ENCODE assay signal across 9 mouse cellular contexts in the genomic region with DNA sequence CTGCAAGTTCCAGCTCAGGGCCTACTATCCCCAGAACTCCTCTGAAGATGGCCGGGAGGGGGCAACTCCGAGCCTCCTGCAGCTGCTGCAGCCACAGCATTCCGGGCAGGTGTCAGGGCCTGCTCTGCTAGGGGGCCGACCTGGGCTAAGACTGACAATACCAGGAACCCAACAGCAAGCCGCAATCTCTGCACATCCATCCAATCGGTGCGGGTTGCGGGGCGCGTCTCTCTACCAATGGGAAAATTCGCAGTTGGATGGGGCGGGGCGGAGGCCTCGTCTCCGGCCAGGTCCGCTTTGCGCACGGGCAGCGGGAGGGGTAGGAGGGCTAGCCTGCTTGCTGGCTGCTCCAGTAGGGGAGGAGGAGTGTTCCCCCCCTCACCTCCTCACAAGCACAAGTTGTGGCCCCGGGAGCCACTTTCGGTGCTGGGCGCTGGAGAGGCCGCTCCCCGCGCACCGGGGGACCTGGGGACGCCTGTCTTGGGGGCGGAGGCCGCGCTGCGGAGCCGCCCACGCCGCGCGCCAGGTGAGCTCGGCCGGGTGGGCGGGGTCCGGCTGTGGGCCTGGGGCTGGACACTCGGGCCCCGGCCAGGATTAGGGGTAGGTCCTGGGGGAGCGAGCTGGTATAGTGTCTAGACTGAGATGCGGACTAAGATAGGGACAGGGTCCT. TPM values are rescaled to one million over a fixed set of nuclear protein-coding genes. Genes with fewer than 3 reads are reported as not detected.
A peak's percentile ranks its signal among the peaks of the same experiment; 100 is the strongest.
DNase-seq lines count a peak whose midpoint lies in the region; ATAC-seq and TF ChIP-seq lines count a peak whose summit lies in the region.
"Had no signal": no experiment of that assay in that cellular context is flagged by ENCODE, and none has a peak within 500 bp of the region (broad histone marks: within the 10 kb centered on the region; RNA-seq: fewer than 3 reads in every experiment).

A gene (minus strand): TSS at position 173 of the 670 bp plus-strand sequence.
A gene (plus strand): TSS at position 252 of the 670 bp plus-strand sequence.

- under 1% methylated on average over 44 of the region's 44 CpGs for WGBS in lung, embryonic 15.5 days

- H3K4me2 ChIP-seq in lung, embryonic 15.5 days: peak within 1 kb of the TSS; percentile 91

- H3K36me3 ChIP-seq in ES-E14 (ENCODE audit: control insufficient read depth, insufficient read depth, low read length, poor library complexity, severe bottlenecking): no peaks in the 10 kb centered on the region
- no peaks in the 10 kb centered on the region for H3K36me3 ChIP-seq in lung, embryonic 15.5 days

- H3K9me3 ChIP-seq in ES-E14 (ENCODE audit: control insufficient read depth, insufficient read depth, low read depth, low read length): no peaks in the 10 kb centered on the region
- H3K9me3 ChIP-seq in lung, embryonic 15.5 days: no peaks in the 10 kb centered on the region

- peaks cover under 1 to 10% of the 10 kb centered on the region in 2 experiments; a peak in 2 of 4 replicates for H3K4me1 ChIP-seq in ES-E14 (ENCODE audit: control insufficient read depth in 2 of 2, insufficient read depth in 2 of 2, low read length in 2 of 2, poor library complexity in 1 of 2)
- H3K4me1 ChIP-seq in lung, embryonic 15.5 days: peaks cover 26% of the 10 kb centered on the region

- H3K4me3 ChIP-seq in ES-E14 (ENCODE audit: insufficient read depth in 1 of 2, low read depth in 1 of 2, low read length in 2 of 2, poor library complexity in 1 of 2, severe bottlenecking in 1 of 2): peak within 1 kb of the TSS; percentile 80 to 97
- peak within 1 kb of the TSS; percentile 67 for H3K4me3 ChIP-seq in lung, embryonic 15.5 days

- peak within 1 kb of the TSS; percentile 70 for H3K9ac ChIP-seq in ES-E14 (ENCODE audit: insufficient read depth, low read depth, low read length, poor library complexity, severe bottlenecking)
- H3K9ac ChIP-seq in lung, embryonic 15.5 days: peak within 1 kb of the TSS; percentile 52

- DNase-seq in ES-E14 (ENCODE audit: low read depth, low spot score): peak; percentile 93
- peak; percentile 97 for DNase-seq in cerebellum, adult 8-10 months
- DNase-seq in layer of hippocampus, adult 9-10 months (ENCODE audit: low spot score): peak; percentile 85
- peak; percentile 85 for DNase-seq in ovary, adult 18-20 months (ENCODE audit: low spot score)
- peak; percentile 82 for DNase-seq in thymus, postnatal 0 days (ENCODE audit: low spot score)

- in situ Hi-C loops in ES-E14 (cut with MboI; ENCODE audit: low sequenced_read_pairs in 2 of 2, unreplicated experiment in 2 of 2): no loop called here

- peak; percentile 76 for ATAC-seq in frontal cortex, adult (ENCODE audit: low TSS enrichment)
- ATAC-seq in hematopoietic stem cell, adult 5-6 weeks (replicated peaks in 1 of 2; ENCODE audit: insufficient read depth in 1 of 2, low FRiP score in 2 of 2, low TSS enrichment in 1 of 2, low read depth in 1 of 2, poor library complexity in 2 of 2, severe bottlenecking in 2 of 2): peak; percentile 25 to 41
- peak; percentile 77 for ATAC-seq in lung, embryonic 15.5 days (ENCODE audit: borderline replicate concordance, extremely low read depth, low FRiP score, low TSS enrichment)

- H3K27me3 ChIP-seq in lung, embryonic 15.5 days: peaks cover 30% of the 10 kb centered on the region

- no peak within 1 kb of the TSS for H3K27ac ChIP-seq in ES-E14 (ENCODE audit: insufficient read depth, low read depth, low read length, poor library complexity, severe bottlenecking)
- no peak within 1 kb of the TSS for H3K27ac ChIP-seq in lung, embryonic 15.5 days
- H3K27ac ChIP-seq: macrophage had no signal

TF ChIP-seq in ES-E14, 5 proteins besides CTCF, POLR2A, EP300 and RAD21:
- no peak for TF ChIP-seq ZNF384 (IDR thresholded peaks at IDR 0.05; ENCODE audit: low read depth, low read length)
- no peak for TF ChIP-seq MAFK (IDR thresholded peaks at IDR 0.05; ENCODE audit: insufficient read depth, low read depth, low read length)
- TF ChIP-seq HCFC1 (IDR thresholded peaks at IDR 0.05; ENCODE audit: borderline replicate concordance, insufficient read depth, low read length): no peak
- no peak for TF ChIP-seq ZC3H11A (IDR thresholded peaks at IDR 0.05; ENCODE audit: borderline replicate concordance, low read depth, low read length)
- TF ChIP-seq CHD2 (IDR thresholded peaks at IDR 0.05; ENCODE audit: low read depth, low read length): peak; percentile 87
TF ChIP-seq in ES-E14: peak in this region for 1.

RNA-seq across cellular contexts. Expression of the first gene that starts in this region (rescaled TPM):
- 10.0 and 10.4 TPM in 2 replicates for total RNA-seq in ES-E14 (2012; rRNA removed)
- 11.7 and 13.9 TPM in 2 replicates for total RNA-seq in hematopoietic stem cell, adult 5-6 weeks (2017)
- 24.6 and 33.0 TPM in 2 replicates for polyA plus RNA-seq in lung, embryonic 15.5 days (2015; fragmentation: Nextera tagmentation; extraction: Ambion mirVana)
- polyA plus RNA-seq in thymus, postnatal 0 days (2015; fragmentation: Nextera tagmentation; extraction: Ambion mirVana): 37.1 and 41.2 TPM in 2 replicates

RNA-seq across cellular contexts. Expression of the second gene that starts in this region (rescaled TPM):
- 48.0 and 60.1 TPM in 2 replicates for total RNA-seq in ES-E14 (2012; rRNA removed)
- 4.7 and 12.7 TPM in 2 replicates for total RNA-seq in hematopoietic stem cell, adult 5-6 weeks (2017)
- polyA plus RNA-seq in lung, embryonic 15.5 days (2015; fragmentation: Nextera tagmentation; extraction: Ambion mirVana): 29.7 and 35.5 TPM in 2 replicates
- 31.2 and 40.0 TPM in 2 replicates for polyA plus RNA-seq in thymus, postnatal 0 days (2015; fragmentation: Nextera tagmentation; extraction: Ambion mirVana)
